Mouse (Mus musculus) C2C12 (cell line): ENCODE measurements around the gene Rps28.

Experiments
- CTCF ChIP-seq: IDR thresholded peaks from one replicate; pipeline ENCODE4 v1.5.1; 2011; ENCODE audit not compliant: control insufficient read depth, insufficient read depth, insufficient read length
- FOSL1 ChIP-seq: IDR thresholded peaks from one replicate; pipeline ENCODE4 v1.8.0; 2011; ENCODE audit warnings: mild to moderate bottlenecking, low read length; ENCODE audit not compliant: poor library complexity, insufficient read depth, severe bottlenecking
- MAX ChIP-seq: IDR thresholded peaks from one replicate; pipeline ENCODE4 v1.6.1; 2011; ENCODE audit warnings: mild to moderate bottlenecking, control low read depth
- MYOG ChIP-seq: IDR thresholded peaks from one replicate; pipeline ENCODE4 v1.6.1; 2011; ENCODE audit not compliant: control insufficient read depth, insufficient read length; ENCODE audit errors: extremely low read depth
- USF1 ChIP-seq: IDR thresholded peaks from one replicate; pipeline ENCODE4 v1.6.1; 2011; ENCODE audit warnings: low read depth, mild to moderate bottlenecking, control low read depth, moderate library complexity

DNA sequence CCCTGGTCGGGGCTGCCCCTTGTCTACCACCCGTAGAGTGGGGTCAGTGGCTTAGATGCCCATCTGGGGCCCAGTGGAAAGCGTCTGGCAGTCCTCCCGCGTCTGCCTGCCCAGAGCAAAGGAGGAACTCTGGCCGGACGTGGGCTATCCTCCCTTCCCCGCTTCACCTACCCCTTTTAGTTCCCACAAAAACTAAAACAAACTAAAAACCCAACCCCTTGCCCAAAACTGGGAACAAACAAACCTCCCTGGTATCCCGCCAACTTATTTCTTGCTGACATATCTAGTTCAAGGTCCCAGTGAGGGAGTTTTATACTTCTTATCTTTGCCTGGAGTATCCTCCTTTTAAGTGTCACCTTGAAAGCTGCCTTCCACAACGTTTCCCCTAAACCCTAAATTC is 16.2 kb downstream of the Rps28 start:
- TF ChIP-seq CTCF (no peak), MAX (no peak), MYOG (no peak), FOSL1 (no peak), USF1 (no peak)
